Mouse (Mus musculus) neutrophil, adult 5-6 weeks (primary cell): ENCODE results near the gene 1600014C10Rik. TPM values are rescaled to one million over a fixed set of nuclear protein-coding genes. Genes with fewer than 3 reads are reported as not detected.

Source experiments
- ATAC-seq: fragments of 151-379, 151-347 bp; 2 replicates; pipeline ENCODE4 v1.8.0; 2017; ENCODE audit warnings: mild to moderate bottlenecking, moderate TSS enrichment; ENCODE audit not compliant: insufficient number of reproducible peaks, poor library complexity, low FRiP score, severe bottlenecking; ENCODE audit errors: extremely low read depth
- total RNA-seq: library from RNA; stranded (forward); fragments of 200-1000 nt; gene quantifications from 2 replicates; pipeline ENCODE4 v1.2.3, GENCODE M21; 2017

1600014C10Rik gene
- total RNA-seq, 1 experiment from 2014 or later, result 52.8 TPM

GRCm38 (mm10) chr7:38237140-38237539, 54.1 kb downstream of the 1600014C10Rik start:
- ATAC-seq, result no peak

GRCm38 (mm10) chr7:38242417-38242816, 59.4 kb downstream of the 1600014C10Rik start:
- no peak for ATAC-seq

Other genes with a start within 250 kb of the 1600014C10Rik start
- gene Uri1, start 159.7 kb upstream of the 1600014C10Rik start, total RNA-seq, result 33.2 and 41.4 TPM in 2 replicates
- gene Ccne1, start 75.7 kb upstream of the 1600014C10Rik start, total RNA-seq, result 5.6 and 8.6 TPM in 2 replicates
- gene Plekhf1, start 44.8 kb downstream of the 1600014C10Rik start, total RNA-seq, result 0.23 and 0.25 TPM in 2 replicates
- 18.9 and 22.5 TPM in 2 replicates for gene Pop4, start 88.2 kb downstream of the 1600014C10Rik start, total RNA-seq